Comparison of ENCODE assay signal across 16 mouse cellular contexts in genomic region chr6:125552760-125553159, GRCm38 (mm10). TPM values are rescaled to one million over a fixed set of nuclear protein-coding genes. Genes with fewer than 3 reads are reported as not detected.
DNase-seq lines count a peak whose midpoint lies in the region; ATAC-seq and TF ChIP-seq lines count a peak whose summit lies in the region.
"Had no signal": no experiment of that assay in that cellular context is flagged by ENCODE, and none has a peak within 500 bp of the region (broad histone marks: within the 10 kb centered on the region; RNA-seq: fewer than 3 reads in every experiment).

No protein-coding gene starts in this region.

- peak overlapping the region; percentile 29 for H3K4me2 ChIP-seq in heart, embryonic 13.5 days
- H3K4me2 ChIP-seq in hindbrain, embryonic 11.5 days (replicated peaks; ENCODE audit: low read depth, low read length) = no peak overlapping the region
- H3K4me2 ChIP-seq: embryonic facial prominence, embryonic 12.5 days; limb, embryonic 15.5 days; midbrain, embryonic 15.5 days had no signal

- peak; percentile 94 for DNase-seq in heart, adult 11 months
- DNase-seq in heart, postnatal 25 days (ENCODE audit: low spot score) = no peak
- peak; percentile 20 for DNase-seq in lung, adult 2 months
- DNase-seq in hindbrain, embryonic 11.5 days (ENCODE audit: low spot score) = no peak
- no peak for DNase-seq in forebrain, embryonic 10.5 days (ENCODE audit: extremely low spot score, low spot score)
- DNase-seq in urinary bladder, postnatal 4 days (ENCODE audit: low spot score in 2 of 2) = no peak
- DNase-seq: cerebellum, adult 9-11 months; gastrocnemius, postnatal 14 days; thymus, postnatal 25 days had no signal

- H3K4me3 ChIP-seq in heart, embryonic 13.5 days = peak overlapping the region; percentile 1; the same call in 1 of the 2 replicates
- H3K4me3 ChIP-seq in lung, adult 2 months (replicated peaks; ENCODE audit: extremely low read depth, low read depth, low read length) = peak overlapping the region; percentile 50
- no peak overlapping the region for H3K4me3 ChIP-seq in hindbrain, embryonic 11.5 days (ENCODE audit: low read depth, low read length)
- no peak overlapping the region for H3K4me3 ChIP-seq in forebrain, embryonic 10.5 days
- H3K4me3 ChIP-seq: embryonic facial prominence, embryonic 12.5 days; limb, embryonic 15.5 days; midbrain, embryonic 15.5 days had no signal

- intact Hi-C loops in heart, postnatal 25 days (cut with DNase I) = no loop called here

- peak overlapping the region; percentile 25 for H3K27ac ChIP-seq in heart, embryonic 13.5 days (replicated peaks)
- H3K27ac ChIP-seq in hindbrain, embryonic 11.5 days (ENCODE audit: low read depth, low read length) = no peak overlapping the region
- H3K27ac ChIP-seq in forebrain, embryonic 10.5 days = no peak overlapping the region
- H3K27ac ChIP-seq: embryonic facial prominence, embryonic 12.5 days; limb, embryonic 15.5 days; midbrain, embryonic 15.5 days had no signal

- peak; percentile 19; the same call in 1 of the 2 replicates for ATAC-seq in common myeloid progenitor, adult 5-6 weeks (replicated peaks; ENCODE audit: low read depth, poor library complexity, severe bottlenecking)
- 0 out of 2 replicates have a peak, but pooled peaks have one; percentile 14 for ATAC-seq in heart, embryonic 13.5 days (ENCODE audit: extremely low read depth, insufficient number of reproducible peaks, low FRiP score, low TSS enrichment)
- no peak for ATAC-seq in hindbrain, embryonic 11.5 days (ENCODE audit: low FRiP score)
- ATAC-seq: forebrain, embryonic 14.5 days; inflammation-experienced regulatory T-cells, adult 6 months; midbrain, embryonic 15.5 days had no signal

- TF ChIP-seq CTCF in lung, adult 2 months (IDR thresholded peaks at IDR 0.05; ENCODE audit: insufficient read depth, low read length) = 0 out of 2 replicates have a peak, but pooled peaks have one; percentile 22

- WGBS in heart, embryonic 13.5 days = 36% methylated on average over 6 of the region's 6 CpGs
- WGBS in lung, adult 2 months = 38% methylated on average over 6 of the region's 6 CpGs
- 80% methylated on average over 6 of the region's 6 CpGs for WGBS in hindbrain, embryonic 11.5 days
- 77% methylated on average over 6 of the region's 6 CpGs for WGBS in forebrain, embryonic 10.5 days

- no peaks in the 10 kb centered on the region for H3K27me3 ChIP-seq in heart, embryonic 13.5 days (replicated peaks)
- no peaks in the 10 kb centered on the region for H3K27me3 ChIP-seq in hindbrain, embryonic 11.5 days (ENCODE audit: control insufficient read depth, insufficient read depth, low read length)
- no peaks in the 10 kb centered on the region for H3K27me3 ChIP-seq in forebrain, embryonic 10.5 days (ENCODE audit: poor library complexity, severe bottlenecking)
- H3K27me3 ChIP-seq: embryonic facial prominence, embryonic 12.5 days; limb, embryonic 15.5 days; midbrain, embryonic 15.5 days had no signal

- no peaks in the 10 kb centered on the region for H3K36me3 ChIP-seq in heart, embryonic 13.5 days
- no peaks in the 10 kb centered on the region for H3K36me3 ChIP-seq in hindbrain, embryonic 11.5 days (ENCODE audit: control insufficient read depth, insufficient read depth, low read length)
- no peaks in the 10 kb centered on the region for H3K36me3 ChIP-seq in forebrain, embryonic 10.5 days (replicated peaks)
- H3K36me3 ChIP-seq: embryonic facial prominence, embryonic 12.5 days; limb, embryonic 15.5 days; midbrain, embryonic 15.5 days had no signal

- TF ChIP-seq POLR2A in lung, adult 2 months (IDR thresholded peaks at IDR 0.05; ENCODE audit: borderline replicate concordance, extremely low read depth, low read depth, low read length) = peak; percentile 48; the same call in 1 of the 2 replicates

- peak overlapping the region; percentile 35; the same call in 1 of the 2 replicates for H3K9ac ChIP-seq in heart, embryonic 13.5 days
- no peak overlapping the region for H3K9ac ChIP-seq in hindbrain, embryonic 11.5 days (ENCODE audit: low read depth, low read length)
- H3K9ac ChIP-seq: embryonic facial prominence, embryonic 12.5 days; limb, embryonic 15.5 days; midbrain, embryonic 15.5 days had no signal

- H3K9me3 ChIP-seq in heart, embryonic 13.5 days = no peaks in the 10 kb centered on the region
- no peaks in the 10 kb centered on the region for H3K9me3 ChIP-seq in hindbrain, embryonic 11.5 days (ENCODE audit: control insufficient read depth, low read length)
- H3K9me3 ChIP-seq in forebrain, embryonic 10.5 days = no peaks in the 10 kb centered on the region
- H3K9me3 ChIP-seq: embryonic facial prominence, embryonic 12.5 days; limb, embryonic 15.5 days; midbrain, embryonic 15.5 days had no signal

- H3K4me1 ChIP-seq in heart, embryonic 13.5 days = peaks cover 3% of the 10 kb centered on the region; the same call in 1 of the 2 replicates
- H3K4me1 ChIP-seq in lung, adult 2 months (ENCODE audit: control insufficient read depth, insufficient read depth, low read length) = no peaks in the 10 kb centered on the region
- no peaks in the 10 kb centered on the region for H3K4me1 ChIP-seq in hindbrain, embryonic 11.5 days (replicated peaks; ENCODE audit: control insufficient read depth, insufficient read depth, low read length)
- peaks cover 6% of the 10 kb centered on the region; the same call in 1 of the 2 replicates for H3K4me1 ChIP-seq in forebrain, embryonic 10.5 days
- H3K4me1 ChIP-seq: embryonic facial prominence, embryonic 12.5 days; limb, embryonic 15.5 days; midbrain, embryonic 15.5 days had no signal

RNA-seq across cellular contexts. Expression of gene Vwf, which starts 6.2 kb away (rescaled TPM):
- 100 to 1,000 TPM; 104 to 114 TPM for total RNA-seq in heart, postnatal 25 days (2021)
- total RNA-seq in common myeloid progenitor, adult 5-6 weeks (2017) = 15.3 and 16.7 TPM in 2 replicates
- polyA plus RNA-seq in heart, embryonic 13.5 days (2015; fragmentation: Nextera tagmentation; extraction: Ambion mirVana) = 13.6 and 16.8 TPM in 2 replicates
- polyA plus RNA-seq in lung, adult 2 months (2012; rRNA removed) = 421 and 464 TPM in 2 replicates
- polyA plus RNA-seq in hindbrain, embryonic 11.5 days (2014; fragmentation: Nextera tagmentation; extraction: Ambion mirVana) = 10.3 and 10.7 TPM in 2 replicates
- 4.1 and 5.9 TPM in 2 replicates for polyA plus RNA-seq in forebrain, embryonic 10.5 days (2016; fragmentation: Nextera tagmentation; extraction: Ambion mirVana)

RNA-seq across cellular contexts. Expression of gene Cd9, which starts 58.2 kb away (rescaled TPM):
- 10 to 100 TPM; 57.5 to 63.4 TPM for total RNA-seq in heart, postnatal 25 days (2021)
- 54.4 and 64.8 TPM in 2 replicates for total RNA-seq in common myeloid progenitor, adult 5-6 weeks (2017)
- 79.6 and 84.5 TPM in 2 replicates for polyA plus RNA-seq in heart, embryonic 13.5 days (2015; fragmentation: Nextera tagmentation; extraction: Ambion mirVana)
- 405 and 537 TPM in 2 replicates for polyA plus RNA-seq in lung, adult 2 months (2012; rRNA removed)
- polyA plus RNA-seq in hindbrain, embryonic 11.5 days (2014; fragmentation: Nextera tagmentation; extraction: Ambion mirVana) = 42.6 and 45.9 TPM in 2 replicates
- 35.3 and 38.2 TPM in 2 replicates for polyA plus RNA-seq in forebrain, embryonic 10.5 days (2016; fragmentation: Nextera tagmentation; extraction: Ambion mirVana)

Comparison
In these comparisons a context has a peak if more than half of its experiments do, and no peak if none do; other contexts are left out.
1. DNase-seq: peak in heart, adult 11 months (single experiment) and lung, adult 2 months (single experiment); none in heart, postnatal 25 days (single experiment), hindbrain, embryonic 11.5 days (single experiment), forebrain, embryonic 10.5 days (single experiment) and urinary bladder, postnatal 4 days (0 of 2).
2. H3K4me3 ChIP-seq: peak in heart, embryonic 13.5 days (single experiment) and lung, adult 2 months (single experiment); none in hindbrain, embryonic 11.5 days (single experiment) and forebrain, embryonic 10.5 days (single experiment).
3. RNA of gene Vwf, which starts 6.2 kb away (polyA plus RNA-seq): 421 to 464 TPM in lung, adult 2 months; 13.6 to 16.8 TPM in heart, embryonic 13.5 days, 10.3 to 10.7 TPM in hindbrain, embryonic 11.5 days and 4.1 to 5.9 TPM in forebrain, embryonic 10.5 days; every median in the first group is over 10 times any median in the second.